Mouse (Mus musculus) ES-Bruce4 (cell line): ENCODE data around the gene Uhmk1.

Experiments used
- EP300 ChIP-seq: IDR thresholded peaks from 2 replicates; pipeline ENCODE4 v1.6.1; 2011; ENCODE audit warnings: low read depth, low read length; ENCODE audit not compliant: insufficient read depth
- POLR2A ChIP-seq: IDR thresholded peaks from one replicate; pipeline ENCODE4 v1.8.1; 2011; ENCODE audit warnings: low read length; ENCODE audit not compliant: insufficient read depth

- TF ChIP-seq EP300 (no peak), POLR2A (no peak)
Measured at GRCm38 (mm10) chr1:170163398-170163943, 51.7 kb downstream of the Uhmk1 start.
